Mouse (Mus musculus) neural tube, embryonic 13.5 days (tissue): Measurements from ENCODE around the gene Ptchd4. TPM values are rescaled to one million over a fixed set of nuclear protein-coding genes. Genes with fewer than 3 reads are reported as not detected.

Experiments used
- ATAC-seq: fragments of 200-750 bp; cut with Nextera tagmentation; 2 replicates; pipeline ENCODE4 v1.8.0; 2017; ENCODE audit warnings: low read depth, mild to moderate bottlenecking, moderate TSS enrichment, moderate library complexity
- H3K27ac ChIP-seq: fragments of 300-500 bp; sonication (generic); replicated peaks from 2 replicates; pipeline ENCODE4 v1.5.1; 2015; ENCODE audit warnings: moderate library complexity, mild to moderate bottlenecking, inconsistent platforms
- H3K27me3 ChIP-seq: fragments of 300-500 bp; sonication (generic); 2 replicates; pipeline ENCODE4 v1.6.1; 2015; ENCODE audit warnings: mild to moderate bottlenecking, inconsistent platforms
- H3K36me3 ChIP-seq: fragments of 300-500 bp; sonication (generic); 2 replicates; pipeline ENCODE4 v1.6.1; 2015; ENCODE audit warnings: mild to moderate bottlenecking, inconsistent platforms
- H3K4me1 ChIP-seq: fragments of 300-500 bp; sonication (generic); replicated peaks from 2 replicates; pipeline ENCODE4 v1.6.1; 2015; ENCODE audit warnings: inconsistent platforms
- H3K4me2 ChIP-seq: fragments of 300-500 bp; sonication (generic); 2 replicates; pipeline ENCODE4 v1.6.1; 2015; ENCODE audit warnings: inconsistent platforms, mild to moderate bottlenecking, moderate library complexity
- H3K4me3 ChIP-seq: fragments of 300-500 bp; sonication (generic); 2 replicates; pipeline ENCODE4 v1.5.1; 2015; ENCODE audit warnings: mild to moderate bottlenecking, inconsistent platforms
- H3K9ac ChIP-seq: fragments of 300-500 bp; sonication (generic); 2 replicates; pipeline ENCODE4 v1.6.1; 2015; ENCODE audit warnings: moderate library complexity, mild to moderate bottlenecking, inconsistent platforms
- H3K9me3 ChIP-seq: fragments of 300-500 bp; sonication (generic); 2 replicates; pipeline ENCODE4 v1.6.1; 2016; ENCODE audit warnings: inconsistent platforms
- WGBS: fragments of 180-500 bp; shearing (Covaris S2); methylation state at CpG from one replicate; pipeline ENCODE4 v1.1.7; 2015; 5-methylcytosine and 5-hydroxymethylcytosine counted together
- polyA plus RNA-seq: library from polyadenylated mRNA; unstranded; fragments of >200 nt; fragmentation: Nextera tagmentation; extraction: Ambion mirVana; gene quantifications from 2 replicates; pipeline ENCODE4 v1.2.1, GENCODE M21; 2015

The Ptchd4 gene
- polyA plus RNA-seq, 1 experiment from 2014 or later: 8.7 TPM

GRCm38 (mm10) chr17:42452235-42452634, 136.5 kb downstream of the Ptchd4 start:
- ATAC-seq: no peak
- Histone ChIP-seq H3K4me3 (no peak overlapping the region), H3K9me3 (no peaks in the 10 kb centered on the region), H3K27me3 (no peaks in the 10 kb centered on the region), H3K36me3 (no peaks in the 10 kb centered on the region), H3K4me1 (no peaks in the 10 kb centered on the region), H3K27ac (no peak overlapping the region), H3K9ac (no peak overlapping the region), H3K4me2 (no peak overlapping the region)
- WGBS: 83% methylated on average over 2 of the region's 2 CpGs

GRCm38 (mm10) chr17:42456441-42456840, 140.7 kb downstream of the Ptchd4 start:
- Histone ChIP-seq H3K27ac (no peak overlapping the region), H3K4me1 (no peaks in the 10 kb centered on the region), H3K9me3 (no peaks in the 10 kb centered on the region), H3K27me3 (no peaks in the 10 kb centered on the region), H3K9ac (no peak overlapping the region), H3K4me3 (no peak overlapping the region), H3K36me3 (no peaks in the 10 kb centered on the region), H3K4me2 (no peak overlapping the region)
- WGBS: 85% methylated on average over 2 of the region's 2 CpGs
- ATAC-seq: no peak

DNA sequence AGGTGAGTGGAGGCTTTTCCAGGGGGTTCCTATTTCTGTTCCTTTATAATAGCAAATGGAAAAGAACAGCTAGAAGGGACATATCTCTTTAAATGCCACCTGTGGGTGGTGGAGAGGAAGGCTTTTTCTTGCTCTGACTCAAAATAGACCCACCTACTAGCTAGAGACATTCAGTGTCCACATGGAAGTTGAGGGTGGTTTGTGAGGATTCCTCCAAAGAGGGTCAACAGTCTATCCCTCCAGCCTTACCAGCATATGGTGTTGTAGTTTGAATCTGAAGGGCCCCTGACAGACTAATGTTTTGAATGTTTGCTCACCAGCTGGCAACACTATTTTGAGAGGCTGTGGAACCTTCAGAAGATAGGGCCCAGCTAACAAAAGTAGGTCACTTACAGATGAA, 147.0 kb downstream of the Ptchd4 start:
- H3K4me3 ChIP-seq: no peak overlapping the region
- H3K9ac ChIP-seq: no peak overlapping the region
- H3K27ac ChIP-seq: no peak overlapping the region
- H3K9me3 ChIP-seq: no peaks in the 10 kb centered on the region
- H3K4me2 ChIP-seq: no peak overlapping the region
- H3K4me1 ChIP-seq: no peaks in the 10 kb centered on the region
- no peaks in the 10 kb centered on the region for H3K36me3 ChIP-seq
- H3K27me3 ChIP-seq: no peaks in the 10 kb centered on the region
- ATAC-seq: no peak

- Histone ChIP-seq H3K27ac (no peak overlapping the region), H3K4me2 (no peak overlapping the region), H3K36me3 (no peaks in the 10 kb centered on the region), H3K4me3 (no peak overlapping the region), H3K27me3 (no peaks in the 10 kb centered on the region), H3K9me3 (no peaks in the 10 kb centered on the region), H3K9ac (no peak overlapping the region), H3K4me1 (no peaks in the 10 kb centered on the region)
- ATAC-seq: no peak
- 58% methylated on average over 5 of the region's 5 CpGs for WGBS
These were observed 164.6 kb downstream of the Ptchd4 start for GRCm38 (mm10) chr17:42480173-42480991.

DNA sequence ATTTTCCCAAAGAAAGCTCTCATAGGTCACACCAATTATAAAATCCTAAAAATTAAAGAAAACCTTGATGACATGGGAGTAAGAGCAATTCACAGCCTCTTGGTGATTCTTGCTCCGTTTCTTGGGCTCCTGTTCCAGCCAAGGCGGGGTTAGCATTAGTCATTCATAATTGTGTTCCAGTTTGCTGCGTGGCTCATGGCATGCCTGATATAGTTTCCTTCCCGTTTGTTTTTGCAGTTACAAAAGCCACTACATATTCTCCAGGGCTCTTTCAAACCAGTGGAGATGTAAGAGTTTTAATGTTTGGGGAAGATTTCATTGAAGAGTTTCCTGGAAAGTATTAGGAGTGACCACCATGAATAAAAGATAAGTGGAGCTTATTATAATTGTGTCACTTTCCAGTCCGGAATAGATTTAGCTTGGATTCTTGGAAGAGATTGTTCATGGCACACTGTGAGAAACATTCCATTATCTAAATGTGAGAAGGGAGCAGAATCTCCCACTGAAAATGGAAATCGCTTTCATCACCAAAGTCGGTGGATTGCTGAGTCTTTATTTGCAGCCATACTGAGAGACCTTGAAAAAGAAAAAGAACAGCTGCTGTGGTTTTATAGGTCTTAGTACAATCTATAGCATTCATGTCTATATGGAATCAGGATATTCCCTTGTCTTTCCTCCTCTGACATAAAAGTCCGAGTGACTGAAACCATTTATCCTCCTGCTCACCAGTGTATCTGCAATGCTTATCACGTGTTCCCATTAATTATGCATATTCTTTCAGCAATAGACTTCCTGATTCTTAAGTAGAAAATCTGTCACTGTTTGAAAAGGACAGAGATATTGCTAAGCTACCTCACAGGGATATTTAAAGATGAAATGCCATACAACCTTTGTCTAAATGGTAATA, 193.9 kb downstream of the Ptchd4 start:
- Histone ChIP-seq H3K9me3 (no peaks in the 10 kb centered on the region), H3K4me1 (no peaks in the 10 kb centered on the region), H3K27ac (no peak overlapping the region), H3K4me2 (no peak overlapping the region), H3K36me3 (no peaks in the 10 kb centered on the region), H3K9ac (no peak overlapping the region), H3K4me3 (no peak overlapping the region), H3K27me3 (no peaks in the 10 kb centered on the region)
- ATAC-seq: no peak
- 68% methylated on average over 9 of the region's 9 CpGs for WGBS

DNA sequence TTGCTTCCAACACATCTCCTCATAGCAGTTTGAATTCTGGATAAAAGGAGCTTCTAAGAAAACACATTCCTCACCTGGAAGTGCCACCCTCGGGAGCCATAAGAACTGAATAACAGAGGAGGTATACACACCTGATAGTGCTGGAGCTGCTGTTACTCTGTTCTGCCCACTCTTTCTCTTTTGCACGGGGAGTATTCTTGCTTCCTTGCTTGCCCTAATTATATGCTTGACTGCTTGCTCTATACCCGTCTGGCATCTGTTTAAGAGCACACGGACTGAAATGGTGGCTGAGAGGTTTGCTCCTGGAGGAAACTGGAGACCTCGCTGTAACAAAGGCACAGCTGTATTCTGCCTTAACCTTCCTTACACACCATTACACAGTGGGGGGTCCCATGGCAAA, 214.4 kb downstream of the Ptchd4 start:
- Histone ChIP-seq H3K27ac (no peak overlapping the region), H3K9ac (no peak overlapping the region), H3K4me1 (no peaks in the 10 kb centered on the region), H3K4me3 (no peak overlapping the region), H3K27me3 (no peaks in the 10 kb centered on the region), H3K9me3 (peaks cover 3% of the 10 kb centered on the region; the same call in 1 of the 2 replicates), H3K4me2 (no peak overlapping the region), H3K36me3 (no peaks in the 10 kb centered on the region)
- no peak; the same call in 1 of the 2 replicates for ATAC-seq
- 43% methylated on average over 5 of the region's 5 CpGs for WGBS

DNA sequence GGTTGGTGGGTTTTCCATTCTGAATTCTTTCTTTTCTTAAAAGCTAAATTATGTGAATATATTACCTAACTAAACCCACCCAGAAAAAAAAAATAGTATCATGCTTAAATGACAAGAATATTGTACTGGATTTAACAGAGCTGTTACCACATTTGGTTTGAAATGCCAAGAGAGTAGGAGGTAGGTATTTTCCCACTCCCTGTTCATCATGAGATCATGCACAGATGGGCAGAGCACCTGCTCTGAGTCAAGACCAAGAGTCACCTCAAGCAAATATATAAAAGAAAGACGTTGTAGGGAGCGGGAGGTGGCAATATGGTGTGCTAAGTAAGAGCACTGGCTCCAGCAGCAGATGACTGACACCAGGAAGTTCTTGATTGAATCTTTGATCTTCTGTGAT, 233.8 kb downstream of the Ptchd4 start:
- H3K36me3 ChIP-seq: no peaks in the 10 kb centered on the region
- no peak overlapping the region for H3K9ac ChIP-seq
- no peak for ATAC-seq
- no peak overlapping the region for H3K27ac ChIP-seq
- H3K4me2 ChIP-seq: no peak overlapping the region
- no peaks in the 10 kb centered on the region for H3K27me3 ChIP-seq
- H3K9me3 ChIP-seq: no peaks in the 10 kb centered on the region
- no peaks in the 10 kb centered on the region for H3K4me1 ChIP-seq
- H3K4me3 ChIP-seq: no peak overlapping the region
- 91% methylated on average over 2 of the region's 2 CpGs for WGBS
